Mouse (Mus musculus) layer of hippocampus, postnatal 10 days (tissue): ENCODE measurements around the gene Rnf44. TPM values are rescaled to one million over a fixed set of nuclear protein-coding genes. Genes with fewer than 3 reads are reported as not detected.

Source experiments
- DNase-seq, 2 experiments: peaks; one replicate each; pipeline ENCODE4 v3.0.0; 2021; ENCODE audit warnings: low spot score in 2 of 2
- long read RNA-seq: library from polyadenylated mRNA; stranded (forward); transcript quantifications from one replicate; pipeline ENCODE4 v2.0.0, GENCODE M21; 2023
- total RNA-seq, 2 experiments: library from RNA; stranded (reverse); gene quantifications; 2 replicates each; pipeline ENCODE4 v1.2.3; 2021

Rnf44 gene
- 100 to 1,000 TPM in 1 of 2 experiments, 10 to 100 TPM in 1; 95.0 to 114 TPM for total RNA-seq
- long read RNA-seq, partial matches to known transcripts = 8 of 41 reads
- long read RNA-seq, other reads (novel, unspliced or antisense) = 32 of 41 reads

- DNase-seq = peak; percentile 99
These were observed at the start of gene Rnf44 for GRCm38 (mm10) chr13:54693558-54694347. TSS of gene Rnf44 (minus strand) at chr13:54693907.

DNA sequence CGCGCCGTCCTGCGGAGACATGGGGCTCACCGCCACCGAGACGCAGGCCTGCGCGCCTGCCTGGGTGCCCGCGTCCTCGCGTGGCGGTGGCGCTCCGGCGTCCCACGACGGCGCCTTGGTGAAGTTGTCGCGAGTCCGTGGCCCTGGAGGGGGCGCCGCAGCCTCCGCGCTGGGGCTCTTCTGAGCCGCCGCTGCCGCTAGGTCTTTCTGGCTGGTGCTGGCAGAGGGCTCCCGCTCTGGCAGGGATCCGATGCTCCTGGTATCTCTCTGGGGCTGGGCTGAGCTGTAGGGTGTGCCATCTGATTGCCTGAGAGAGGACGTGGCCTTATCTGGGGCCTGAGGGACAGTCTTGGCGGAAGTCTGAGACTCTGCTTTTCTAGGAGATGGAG lies 44.5 kb upstream of the Rnf44 start:
- DNase-seq = peak in 1 of 2 experiments; percentile 29

DNA sequence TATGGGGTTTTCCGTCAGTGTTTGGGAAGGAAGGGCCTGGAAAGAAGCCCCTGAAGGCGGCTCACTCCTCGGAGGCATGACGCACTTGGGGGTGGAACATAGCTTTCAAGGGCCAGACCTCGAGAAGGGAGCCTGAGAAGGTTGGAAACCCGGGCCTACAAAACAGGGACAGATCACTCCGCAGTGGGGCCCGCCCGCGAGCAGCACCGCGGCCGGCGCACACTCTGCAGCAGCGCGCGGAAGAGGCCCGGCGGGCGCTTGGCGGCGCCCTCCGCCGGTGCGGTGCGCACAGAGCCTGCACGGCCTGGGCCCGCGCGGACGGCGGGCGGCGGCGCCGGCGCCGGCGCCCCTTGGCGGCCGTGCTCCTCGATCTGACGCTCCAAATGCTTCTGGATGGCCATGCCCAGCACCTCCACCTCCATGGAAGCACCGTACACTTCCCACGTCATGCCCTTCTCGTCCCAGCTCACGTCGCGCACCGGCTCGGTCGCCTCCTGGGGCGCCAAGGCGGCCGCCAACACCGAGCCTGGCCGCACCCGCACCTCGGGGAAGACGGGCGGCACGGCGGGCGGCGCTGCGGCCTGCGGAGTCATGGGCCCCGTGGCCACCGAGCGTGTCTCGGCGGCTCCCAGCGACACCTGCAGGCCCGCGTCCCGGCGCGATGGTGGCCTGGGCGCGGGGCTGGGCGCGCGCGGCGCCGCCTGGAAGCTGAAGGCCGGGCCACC lies 43.9 kb upstream of the Rnf44 start:
- peak in 1 of 2 experiments; percentile 39 for DNase-seq

- no peak for DNase-seq
These were observed 43.2 kb upstream of the Rnf44 start for GRCm38 (mm10) chr13:54736931-54737330.

DNA sequence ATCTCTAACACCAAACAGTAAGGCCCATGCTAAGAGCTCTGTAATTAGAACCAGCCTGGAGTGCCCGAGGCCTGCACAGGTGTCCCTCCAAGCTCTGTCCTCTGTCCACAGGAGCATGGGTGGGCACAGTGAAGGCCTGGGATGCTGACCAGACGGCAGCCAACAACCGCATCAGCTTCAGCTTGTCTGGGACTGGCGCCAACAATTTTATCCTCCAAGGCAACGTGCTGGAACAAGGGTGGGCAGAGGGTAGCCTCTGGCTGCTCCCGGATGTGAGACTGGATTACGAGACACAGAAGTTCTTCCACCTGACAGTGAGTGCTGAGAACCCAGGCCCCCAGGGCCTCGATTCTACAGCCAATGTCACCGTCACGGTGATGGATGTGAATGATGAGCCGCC lies 32.4 kb upstream of the Rnf44 start:
- DNase-seq = no peak

- DNase-seq = no peak
These were observed 29.4 kb upstream of the Rnf44 start for GRCm38 (mm10) chr13:54723143-54723542.

GRCm38 (mm10) chr13:54716916-54717315 lies 23.2 kb upstream of the Rnf44 start:
- peak; percentile 71 to 77 for DNase-seq

- DNase-seq = no peak
These were observed 21.3 kb upstream of the Rnf44 start for GRCm38 (mm10) chr13:54714996-54715395.

DNA sequence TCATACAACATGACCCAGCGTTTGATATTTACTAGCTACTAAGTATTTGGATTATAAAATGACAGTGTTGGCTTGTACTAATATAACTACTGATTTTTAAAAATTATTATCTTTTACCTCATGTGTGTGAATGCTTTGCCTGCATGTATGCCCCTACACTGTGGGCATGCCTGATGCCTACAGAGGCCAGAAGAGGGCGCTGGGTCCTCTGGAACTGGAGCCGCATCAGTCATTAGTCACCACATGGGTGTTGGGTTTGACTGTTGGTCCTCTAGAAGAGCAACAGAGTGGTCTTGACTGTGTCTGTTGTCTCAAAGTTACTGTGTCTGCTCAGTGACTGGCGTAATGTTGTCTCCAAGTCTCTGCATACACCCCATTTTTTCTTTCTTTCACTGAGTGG lies 20.7 kb upstream of the Rnf44 start:
- no peak for DNase-seq

DNA sequence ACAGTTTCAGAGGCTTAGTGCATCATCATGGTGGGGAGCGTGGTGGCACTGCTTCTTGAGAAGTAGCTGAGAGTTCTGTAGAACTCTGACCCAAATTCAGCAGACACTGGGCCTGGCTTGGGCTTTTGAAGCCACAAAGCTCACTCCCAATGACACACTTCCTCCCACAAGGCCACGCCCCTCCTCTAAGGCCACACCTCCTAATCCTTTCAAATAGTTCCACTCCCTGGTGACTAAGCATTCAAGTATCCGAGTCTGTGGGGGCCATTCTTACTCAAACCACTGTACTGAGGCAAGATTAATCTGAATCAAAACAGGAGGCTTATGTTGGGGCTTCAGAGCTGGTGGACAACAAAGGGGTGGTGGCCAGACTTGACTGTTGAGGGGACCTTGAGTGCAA lies 17.2 kb upstream of the Rnf44 start:
- DNase-seq = no peak

DNA sequence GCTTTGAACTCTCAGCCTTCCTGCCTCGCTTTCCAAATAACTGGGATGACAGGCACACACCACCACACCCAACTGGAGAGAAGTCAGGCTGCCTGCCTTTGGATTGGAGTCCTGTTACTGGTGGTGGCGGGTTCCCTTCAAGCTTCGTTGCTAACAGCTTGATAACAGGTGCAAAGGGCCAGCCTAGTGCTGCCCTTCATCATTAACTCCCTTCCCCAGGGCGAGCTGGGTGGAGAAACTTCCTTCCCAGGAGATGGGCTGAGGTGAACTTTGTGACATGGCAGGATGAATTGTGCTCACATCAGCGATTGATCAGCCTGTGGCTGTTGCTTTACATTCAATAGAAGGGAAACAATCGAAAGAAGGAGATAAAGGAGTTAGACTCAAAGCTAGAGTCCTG lies 11.2 kb upstream of the Rnf44 start:
- no peak for DNase-seq

DNA sequence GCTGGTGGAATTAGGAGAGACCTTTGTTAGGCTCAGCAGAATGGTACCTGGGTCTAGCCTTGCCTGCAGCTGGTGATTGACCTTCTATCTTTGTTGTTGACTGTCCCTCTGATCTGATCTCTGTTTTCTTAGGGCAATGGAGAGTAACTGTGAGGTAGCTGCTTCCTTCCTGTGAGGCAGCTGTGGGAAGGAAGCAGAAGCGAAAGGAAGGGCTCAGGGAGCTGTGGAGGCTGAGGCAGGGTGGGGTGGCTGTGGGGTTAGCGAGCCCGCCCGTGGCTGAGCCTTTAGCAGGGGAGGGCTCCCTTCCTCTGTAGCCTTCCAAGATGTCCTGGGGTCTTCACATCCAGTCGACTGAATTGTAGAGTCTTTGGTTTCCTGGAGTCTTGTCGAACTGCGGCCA lies 8.8 kb upstream of the Rnf44 start:
- no peak for DNase-seq

DNA sequence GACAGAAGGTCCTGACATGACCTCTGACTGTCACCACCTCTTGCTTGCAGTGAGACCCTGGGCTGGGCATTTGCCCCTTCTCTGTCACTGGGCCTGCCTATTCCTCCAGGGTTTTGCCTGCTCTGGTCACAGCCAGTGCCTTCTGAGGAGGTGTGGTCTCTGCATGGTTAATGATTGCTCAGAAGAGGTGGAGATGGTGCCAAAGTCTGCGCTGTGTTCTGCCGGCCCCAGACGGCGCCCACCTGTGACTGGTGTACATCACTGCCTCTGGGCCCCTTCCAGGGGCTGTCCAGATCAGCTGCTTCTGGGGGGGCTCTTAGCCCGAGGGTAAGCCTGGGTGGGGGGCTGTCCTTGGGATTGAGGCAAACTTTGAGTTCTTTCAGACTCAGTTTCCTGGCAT lies 7.5 kb upstream of the Rnf44 start, which contains the start of gene Cdhr2:
Gene Cdhr2 (plus strand): TSS at position 219 of the 400 bp plus-strand sequence.
- DNase-seq = no peak

DNA sequence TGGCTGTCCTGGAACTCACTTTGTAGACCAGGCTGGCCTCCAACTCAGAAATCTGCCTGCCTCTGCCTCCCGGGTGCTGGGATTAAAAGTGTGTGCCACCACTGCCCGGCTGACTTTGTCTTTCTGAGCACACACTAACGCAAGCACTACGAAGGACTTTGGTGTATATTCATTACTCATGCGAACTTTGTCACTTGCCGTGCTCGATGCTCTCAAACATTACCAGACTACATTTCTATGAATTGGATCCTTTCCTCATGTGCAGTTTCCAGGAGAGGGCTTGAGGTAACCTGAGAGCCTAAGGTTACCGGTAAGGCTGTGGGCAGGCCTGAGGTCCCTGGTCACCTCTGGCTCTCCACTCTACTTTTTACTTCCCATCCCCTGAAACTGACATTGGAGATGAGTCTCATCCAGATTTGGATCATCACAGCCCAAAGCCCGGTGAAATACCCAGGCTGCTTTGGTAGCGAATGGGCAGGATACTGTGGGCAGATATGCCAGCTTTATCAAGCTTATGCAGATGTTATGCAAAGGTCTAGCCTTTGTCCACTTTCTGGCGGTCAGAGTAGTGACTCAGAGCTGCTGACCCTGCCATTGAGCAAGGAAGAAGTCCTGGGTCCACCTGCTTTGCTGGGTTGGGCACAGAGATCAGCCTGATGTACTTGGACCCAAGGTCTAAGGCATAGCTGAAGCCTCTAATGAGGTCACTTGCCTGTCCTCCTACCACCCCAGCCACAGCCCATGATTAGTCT lies 1.9 kb upstream of the Rnf44 start:
- DNase-seq = no peak

DNA sequence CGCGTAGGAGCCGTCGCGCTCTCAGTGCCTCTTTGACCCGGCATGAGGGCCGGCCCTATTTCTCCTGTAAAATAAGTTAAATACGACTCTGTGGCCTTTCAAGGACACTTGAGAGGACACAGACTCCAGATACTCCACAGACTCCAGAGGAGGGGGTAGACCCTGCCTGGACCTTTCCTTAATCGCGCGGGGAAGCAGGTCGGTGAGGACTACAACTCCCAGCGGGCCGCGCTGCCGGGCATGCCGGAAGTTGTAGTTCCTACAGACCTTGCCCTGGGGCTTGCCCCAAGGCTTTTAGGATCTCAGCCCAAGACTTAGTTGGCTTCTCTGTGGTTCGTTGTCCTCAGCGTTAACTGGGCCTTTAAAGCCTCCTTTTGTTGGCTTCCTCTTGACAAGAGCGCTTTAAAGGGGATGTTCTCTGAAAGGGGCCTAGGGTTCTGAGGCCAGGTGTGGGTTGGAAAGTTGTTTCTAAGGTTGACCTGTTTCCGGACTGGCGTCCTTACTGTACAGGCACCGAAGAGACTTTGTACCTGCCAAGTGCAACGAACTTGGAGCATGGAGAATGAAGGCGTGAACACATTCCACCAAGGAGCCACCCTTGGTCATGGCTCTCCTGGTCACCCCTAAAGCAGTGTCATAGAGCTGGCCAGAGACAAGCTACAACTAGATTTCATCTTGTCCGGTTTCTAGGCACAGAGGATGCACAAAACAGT lies 797 bp upstream of the Rnf44 start:
- DNase-seq = no peak

DNA sequence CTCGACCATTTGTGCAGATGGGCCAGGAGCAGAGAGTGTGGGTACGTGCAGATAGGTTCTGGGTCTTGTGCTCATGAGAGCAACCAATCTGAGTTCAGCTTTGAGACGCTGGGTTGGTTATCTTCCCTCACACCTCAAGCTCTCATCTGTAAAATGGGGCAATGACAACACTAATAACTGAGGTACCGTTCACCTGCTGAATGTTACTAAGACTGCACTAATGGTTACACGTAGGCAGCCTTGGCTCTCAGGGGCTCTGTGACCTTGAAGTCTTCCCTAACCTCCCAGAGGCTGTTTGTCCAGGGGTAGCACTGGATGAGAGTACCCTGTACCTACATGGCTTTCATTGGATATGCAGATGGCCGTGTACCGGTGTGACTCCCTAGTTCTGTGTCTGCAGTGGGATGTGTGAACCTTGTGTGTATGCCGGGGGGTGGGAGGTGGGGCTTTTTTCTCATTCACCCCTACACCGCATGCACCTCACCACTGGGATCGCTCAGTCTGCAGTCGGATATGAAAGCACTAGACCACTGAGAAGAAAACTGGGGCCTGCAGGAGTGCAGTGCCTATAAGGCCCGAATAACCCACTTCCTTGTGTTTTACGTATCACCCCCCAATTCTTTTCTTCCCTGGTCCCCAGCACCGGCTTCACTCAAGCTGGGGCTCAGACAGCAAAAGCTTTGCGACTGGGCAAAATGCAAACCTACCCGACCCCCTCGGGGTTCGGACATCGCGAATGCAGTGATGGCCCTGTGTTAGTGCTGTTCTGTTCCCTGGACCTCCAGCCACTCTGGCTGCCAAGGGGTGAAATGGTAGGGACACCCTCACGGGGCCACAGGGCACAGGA lies 773 bp downstream of the Rnf44 start:
- DNase-seq = no peak

- no peak for DNase-seq
These were observed 2.0 kb downstream of the Rnf44 start for GRCm38 (mm10) chr13:54691737-54692136.

- DNase-seq = no peak
These were observed 3.5 kb downstream of the Rnf44 start for GRCm38 (mm10) chr13:54690151-54690740.

DNA sequence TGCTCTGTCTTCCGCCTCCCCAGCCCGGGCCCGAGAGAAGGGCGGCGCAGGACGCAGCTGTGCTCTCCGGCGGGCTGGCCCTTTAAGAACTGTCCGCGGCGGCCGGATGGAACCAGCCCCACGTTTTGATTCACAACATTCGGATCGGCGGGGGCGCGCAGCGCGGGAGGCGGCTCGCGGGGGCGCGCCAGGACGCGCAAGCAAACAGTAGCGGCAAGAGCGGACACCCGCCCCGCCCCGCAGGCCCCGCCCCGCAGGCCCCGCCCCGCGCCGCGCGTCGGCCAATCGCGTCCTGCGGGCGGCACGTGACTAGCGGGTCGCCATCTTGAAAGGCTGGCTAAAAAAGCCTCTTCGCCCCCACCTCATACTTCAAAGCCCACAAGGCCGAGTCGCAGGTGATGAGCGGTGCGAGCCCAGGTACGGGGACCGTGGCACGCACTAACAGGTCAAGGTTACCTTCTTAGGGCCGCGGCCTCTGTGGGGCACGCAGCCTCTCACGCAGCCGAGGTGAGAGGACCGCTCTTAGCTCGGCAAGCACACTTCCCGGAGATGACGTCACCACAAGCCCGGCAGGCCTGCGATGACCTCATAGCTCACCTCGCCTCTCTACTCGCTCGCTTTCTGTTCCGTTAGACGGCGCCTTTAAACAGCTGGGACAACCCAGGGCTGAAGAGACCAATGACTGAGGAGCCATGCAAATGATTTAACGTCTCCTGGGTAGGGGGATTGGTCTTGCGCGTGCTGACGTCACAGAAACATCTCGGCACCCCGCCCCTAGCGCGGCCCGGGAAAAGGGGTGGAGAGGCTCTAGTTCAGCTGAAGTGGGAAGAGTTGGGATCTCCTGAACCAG lies 5.9 kb downstream of the Rnf44 start:
- peak; percentile 97 to 99 for DNase-seq
